Mouse (Mus musculus): Measurements from ENCODE around the gene Ror2.

DNA sequence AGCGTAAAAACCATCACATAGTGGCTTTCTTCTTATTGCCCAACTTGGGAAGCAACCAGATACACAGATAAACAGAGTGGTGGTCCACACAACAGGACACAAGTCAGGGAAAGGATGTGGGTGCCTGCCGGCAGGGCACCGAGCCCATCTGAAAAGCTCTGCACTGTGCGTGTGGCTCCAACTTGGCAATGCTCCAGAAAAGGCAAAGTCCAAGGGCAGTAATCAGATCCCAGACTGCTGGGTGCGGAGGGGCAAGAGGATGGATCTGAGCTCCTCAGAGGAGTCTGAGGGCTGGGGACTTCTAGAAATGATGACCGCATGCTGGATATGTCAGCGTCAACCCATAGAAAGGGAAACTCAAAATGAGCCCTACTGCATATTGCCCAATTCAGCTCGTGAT is 163.8 kb downstream of the Ror2 start:
- no peak for TF ChIP-seq CTCF (conservative IDR thresholded peaks at IDR 0.05; ENCODE audit: low read length)
- no peak for TF ChIP-seq POU5F1 (IDR thresholded peaks at IDR 0.05; ENCODE audit: borderline replicate concordance, low read length)

Data from E14TG2a.4 (cell line).